Mouse (Mus musculus) retina, embryonic 14.5 days (tissue): Measurements from ENCODE around the gene Etv6.
A peak's percentile ranks its signal among the peaks of the same experiment; 100 is the strongest.

Source experiments
- DNase-seq: peaks from one replicate; pipeline ENCODE4 v3.0.0-alpha.2; 2015; ENCODE audit warnings: low spot score

Etv6 gene

DNA sequence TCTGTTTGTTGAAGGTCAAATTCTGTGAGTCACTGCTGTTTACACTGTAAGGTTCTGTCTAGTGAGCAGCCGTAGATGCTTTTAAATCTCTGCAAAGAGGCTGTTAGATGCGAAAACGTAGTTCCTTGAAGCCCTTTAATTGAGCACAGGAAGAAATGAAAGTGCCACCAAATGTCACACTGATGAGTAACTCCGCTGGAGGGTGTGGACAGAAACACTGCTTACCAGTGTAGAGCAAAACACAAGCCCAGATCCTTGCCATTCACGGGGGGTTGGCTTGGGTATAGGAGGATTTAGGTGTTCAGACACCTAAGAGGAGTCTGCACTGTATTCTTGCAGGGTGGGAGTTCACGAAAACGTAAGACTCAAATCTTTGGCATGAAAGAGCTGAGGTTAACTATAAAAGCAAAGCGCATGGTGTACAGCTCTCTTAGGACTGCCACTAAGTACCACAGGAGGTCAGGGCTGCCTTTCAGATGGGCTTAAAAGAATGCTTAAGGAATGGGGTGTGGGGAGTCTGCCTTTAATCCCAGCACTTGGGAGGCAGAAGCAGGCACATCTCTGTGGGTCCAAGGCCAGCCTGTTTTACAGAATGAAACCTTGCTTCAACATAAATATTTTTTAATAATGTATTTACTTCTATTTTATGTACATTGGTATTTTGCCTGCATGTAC lies 216.7 kb downstream of the Etv6 start:
- no peak for DNase-seq

DNA sequence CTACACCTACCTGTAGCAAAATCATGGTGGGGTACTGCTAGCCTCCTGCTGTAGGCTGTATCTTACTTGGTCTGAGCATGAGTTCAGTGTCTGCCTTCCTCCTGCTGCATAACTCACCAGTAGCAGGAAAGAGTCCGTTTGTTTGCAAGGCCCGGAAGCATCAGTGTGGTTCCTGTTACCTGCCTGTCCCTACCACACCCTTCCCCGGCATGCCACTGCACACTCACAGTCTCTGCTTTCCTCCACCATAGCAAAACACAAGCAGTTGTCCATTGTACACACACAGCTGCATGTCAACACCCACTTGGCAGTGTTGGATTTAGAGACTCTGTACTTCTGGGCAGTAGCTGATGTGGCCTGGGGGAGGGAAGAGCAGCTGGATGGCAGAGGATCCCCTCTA lies 220.9 kb downstream of the Etv6 start:
- no peak for DNase-seq

DNA sequence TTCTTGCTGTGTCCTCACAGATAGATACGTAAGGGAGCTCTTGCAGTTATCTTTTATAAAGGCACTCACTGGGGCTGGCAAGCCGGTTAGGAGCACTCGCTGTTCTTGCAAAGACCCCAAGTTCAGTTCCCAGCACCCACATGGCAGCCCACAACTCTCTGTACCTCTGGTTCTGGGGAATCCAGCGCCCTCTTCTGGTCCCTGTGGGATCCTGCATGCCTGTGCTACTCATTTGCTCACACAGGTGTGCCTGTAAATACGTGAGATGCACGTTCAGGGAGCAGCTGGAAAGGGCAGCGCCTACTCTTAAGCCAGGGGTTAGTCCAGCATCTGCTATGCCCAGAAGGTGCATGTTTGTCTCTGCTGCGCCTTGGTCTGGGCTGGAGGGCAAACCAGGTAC lies 224.4 kb downstream of the Etv6 start:
- DNase-seq, result no peak

DNA sequence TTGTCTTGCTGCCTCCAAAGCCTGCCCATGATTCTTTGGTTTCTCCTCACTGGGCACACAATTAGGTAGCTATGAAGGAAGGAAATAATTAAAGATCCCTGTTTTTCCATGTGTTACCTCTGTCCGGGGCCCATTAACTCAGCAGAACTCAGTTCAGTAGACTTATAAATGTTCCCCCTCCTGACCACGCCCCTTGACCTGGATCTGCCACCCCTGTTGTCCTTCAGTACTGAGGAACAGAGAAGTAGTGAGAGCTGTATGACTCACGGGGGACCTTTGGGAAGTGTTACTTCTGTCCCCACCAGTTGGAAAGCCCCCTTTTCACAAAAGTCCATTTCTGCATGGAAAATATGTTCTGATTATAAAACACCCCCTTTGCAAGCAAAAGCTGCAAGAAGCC lies 226.4 kb downstream of the Etv6 start:
- DNase-seq, result peak; percentile 40

DNA sequence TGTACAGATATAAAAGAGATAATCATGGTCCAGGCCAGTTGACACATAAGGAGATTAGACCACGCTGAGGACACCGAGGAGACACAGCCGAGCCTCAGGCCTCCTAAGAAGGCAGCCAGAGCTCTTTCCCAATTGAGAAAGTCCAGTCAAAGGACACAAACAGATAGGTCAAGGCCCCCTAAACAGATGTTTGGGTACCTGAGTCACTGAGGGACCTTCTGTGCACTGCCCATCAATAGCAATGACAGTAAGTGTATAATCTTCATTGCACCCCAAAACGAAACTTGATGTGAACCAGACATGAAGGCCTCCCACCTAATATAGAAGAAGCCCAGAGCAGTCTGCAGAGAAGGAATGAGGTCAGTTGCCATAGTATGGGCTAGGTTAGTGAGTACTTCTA lies 226.9 kb downstream of the Etv6 start:
- DNase-seq, result no peak

DNA sequence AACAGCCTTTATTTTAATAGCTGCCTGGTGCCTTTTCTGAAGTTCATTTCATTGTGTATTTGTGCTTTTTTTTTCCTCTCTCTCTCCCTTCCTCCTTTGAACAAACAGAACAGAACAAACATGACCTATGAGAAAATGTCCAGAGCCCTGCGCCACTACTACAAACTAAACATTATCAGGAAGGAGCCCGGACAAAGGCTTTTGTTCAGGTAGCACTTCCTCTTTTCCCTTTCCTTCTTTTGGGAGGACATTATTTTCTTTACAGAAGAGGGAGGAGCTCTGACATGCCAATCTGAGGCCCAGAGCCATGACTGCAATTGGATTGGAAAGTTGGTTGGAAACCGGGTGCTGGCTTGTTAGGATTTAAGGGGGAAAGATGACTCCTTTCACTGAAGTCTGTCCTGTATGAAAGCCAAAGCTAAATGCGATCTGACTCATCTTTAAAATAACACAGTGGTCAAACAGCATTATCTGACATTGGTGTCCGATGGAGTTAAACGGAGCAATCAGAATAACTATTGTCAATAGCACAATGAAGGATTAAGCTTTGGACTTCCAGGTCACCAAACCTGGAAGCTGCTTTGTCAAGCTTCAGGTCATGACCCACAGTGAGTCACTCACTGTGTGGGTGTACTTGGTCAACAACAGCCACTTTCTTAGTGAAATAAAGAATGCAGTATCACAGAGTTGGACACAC lies 227.6 kb downstream of the Etv6 start:
- no peak for DNase-seq

DNA sequence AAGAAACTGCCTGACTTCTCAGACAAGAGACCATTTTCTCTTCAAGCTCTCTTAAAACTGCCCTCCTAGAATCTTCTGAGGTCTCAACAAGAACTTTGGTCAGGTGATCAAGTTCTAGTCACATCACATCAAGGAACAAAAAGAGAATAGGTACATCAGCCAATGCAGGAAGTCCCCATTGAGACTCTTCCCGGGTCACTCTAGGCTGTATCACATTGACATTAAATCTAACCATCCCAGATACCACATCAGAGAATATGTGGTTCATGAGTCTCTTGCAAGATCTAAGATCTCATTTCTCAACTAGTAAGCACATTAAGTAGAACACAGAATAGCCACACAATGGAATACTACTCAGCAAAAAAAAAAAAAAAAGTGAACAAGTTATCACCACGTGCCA lies 238.4 kb downstream of the Etv6 start:
- no peak for DNase-seq

DNA sequence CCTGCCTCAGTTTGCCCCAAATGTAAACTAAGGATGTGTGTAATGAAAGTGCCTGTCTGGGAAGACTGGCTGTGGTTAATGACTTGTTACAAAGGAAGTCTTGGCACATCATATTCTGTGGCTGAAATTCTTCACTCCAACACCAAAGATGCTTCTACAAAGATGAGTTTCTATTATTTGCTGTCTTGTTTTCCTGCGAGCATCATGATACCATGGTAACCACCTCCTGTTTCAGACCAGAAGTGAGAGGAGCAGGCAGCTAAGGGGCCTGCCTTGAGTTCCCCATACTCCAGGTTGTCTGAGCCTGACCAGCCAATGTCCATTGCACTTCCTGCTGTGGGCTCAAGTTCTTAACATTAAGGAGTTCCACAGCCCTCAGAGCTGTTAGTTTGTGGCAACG lies 241.5 kb downstream of the Etv6 start:
- no peak for DNase-seq

DNA sequence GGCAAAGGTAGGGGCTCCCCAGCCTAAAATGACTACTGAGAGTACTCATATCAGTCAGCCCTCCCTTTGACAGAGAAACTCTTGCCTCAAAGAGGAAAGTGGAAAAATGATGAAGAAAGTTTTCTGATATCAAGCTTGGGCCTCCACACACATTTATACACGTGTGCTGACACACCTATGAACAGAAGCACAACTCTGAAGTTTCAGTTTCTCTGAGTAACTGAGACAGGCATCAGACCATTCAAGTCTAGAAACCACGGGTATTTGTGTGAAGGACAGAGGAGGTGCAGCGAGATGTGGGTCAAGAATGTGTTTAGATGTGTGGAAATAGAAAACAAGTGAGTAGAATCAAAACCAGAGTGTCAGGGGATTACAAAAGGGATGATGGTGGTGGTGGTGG lies 246.6 kb downstream of the Etv6 start:
- DNase-seq, result no peak

DNA sequence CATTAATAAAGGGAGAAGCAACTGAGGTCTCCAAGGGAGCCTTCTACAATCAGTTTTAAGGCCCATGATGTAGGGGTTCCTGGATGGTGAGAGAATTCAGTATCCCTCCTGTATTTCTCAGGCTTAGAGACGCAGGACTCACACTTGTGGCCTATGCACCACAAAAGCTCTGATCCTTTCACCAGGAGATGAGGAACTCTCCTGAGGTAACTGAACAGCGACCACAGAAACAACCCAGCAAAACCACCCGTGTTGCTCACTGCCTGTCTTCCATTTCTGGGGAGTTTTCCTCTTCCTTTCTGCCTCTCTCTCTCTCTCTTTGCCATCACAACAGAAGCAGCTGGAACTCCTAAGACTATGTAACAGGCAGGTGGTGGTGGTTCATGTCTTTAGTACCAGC lies 256.3 kb downstream of the Etv6 start:
- DNase-seq, result no peak

DNA sequence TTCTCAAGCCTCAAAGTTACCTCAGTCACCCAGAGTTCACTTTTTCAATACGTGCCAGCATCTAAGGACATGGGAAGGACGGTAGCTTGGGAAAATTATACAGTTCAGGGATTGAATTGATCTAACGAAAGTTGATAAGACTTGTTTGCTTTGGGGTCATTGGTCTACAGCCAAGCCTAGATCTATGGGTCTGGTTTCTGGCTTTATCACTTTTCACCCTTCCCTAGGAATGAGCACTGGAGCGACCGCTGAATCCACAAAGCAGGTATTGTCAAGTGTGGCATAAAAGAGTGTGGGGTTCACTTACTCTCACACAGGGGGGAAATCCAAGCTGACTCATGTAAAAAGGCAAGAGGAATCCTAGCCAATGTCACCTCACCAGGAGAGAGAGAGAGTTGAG lies 256.9 kb downstream of the Etv6 start:
- DNase-seq, result no peak

DNA sequence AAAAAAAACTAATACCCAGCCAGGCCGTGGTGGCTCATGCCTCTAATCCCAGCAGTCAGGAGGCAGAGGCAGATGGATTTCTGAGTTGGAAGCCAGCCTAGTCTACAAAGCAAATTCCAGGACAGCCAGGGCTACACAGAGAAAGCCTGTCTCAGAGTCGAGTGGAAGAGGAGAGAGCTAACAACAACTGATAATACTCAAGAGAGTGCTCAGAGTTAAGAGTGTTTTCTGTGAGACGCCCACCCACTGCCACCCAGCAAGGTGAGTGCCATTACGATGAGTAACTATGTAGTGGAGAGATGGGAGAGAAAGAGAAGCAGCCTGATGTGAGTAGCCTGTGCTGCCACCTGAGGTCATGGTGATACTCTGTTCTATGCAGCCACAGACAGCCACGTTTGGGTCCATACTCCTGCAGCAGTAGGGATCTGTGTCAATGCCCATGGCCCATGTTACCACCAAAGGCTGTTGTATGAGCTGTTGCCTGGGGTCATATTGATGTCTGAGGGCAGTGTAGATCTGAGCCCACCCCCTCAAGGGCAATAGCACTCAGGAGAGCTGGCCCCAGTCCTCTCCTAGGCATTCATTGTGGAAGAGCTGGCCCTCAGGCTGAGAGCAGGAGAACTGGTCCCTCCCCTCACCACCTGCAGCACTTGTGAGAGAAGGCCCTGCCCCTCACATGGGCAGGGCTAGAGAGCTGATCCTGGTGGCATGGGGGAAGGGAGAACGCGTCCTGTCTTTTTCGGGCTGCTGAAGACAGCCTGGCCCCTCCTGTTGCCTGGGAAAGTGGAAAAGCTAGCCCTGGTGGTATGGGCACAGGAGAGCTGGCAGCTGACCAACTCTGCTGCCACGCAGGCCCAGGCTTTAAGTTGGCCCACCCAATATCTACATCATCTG lies 258.4 kb downstream of the Etv6 start:
- DNase-seq, result no peak

DNA sequence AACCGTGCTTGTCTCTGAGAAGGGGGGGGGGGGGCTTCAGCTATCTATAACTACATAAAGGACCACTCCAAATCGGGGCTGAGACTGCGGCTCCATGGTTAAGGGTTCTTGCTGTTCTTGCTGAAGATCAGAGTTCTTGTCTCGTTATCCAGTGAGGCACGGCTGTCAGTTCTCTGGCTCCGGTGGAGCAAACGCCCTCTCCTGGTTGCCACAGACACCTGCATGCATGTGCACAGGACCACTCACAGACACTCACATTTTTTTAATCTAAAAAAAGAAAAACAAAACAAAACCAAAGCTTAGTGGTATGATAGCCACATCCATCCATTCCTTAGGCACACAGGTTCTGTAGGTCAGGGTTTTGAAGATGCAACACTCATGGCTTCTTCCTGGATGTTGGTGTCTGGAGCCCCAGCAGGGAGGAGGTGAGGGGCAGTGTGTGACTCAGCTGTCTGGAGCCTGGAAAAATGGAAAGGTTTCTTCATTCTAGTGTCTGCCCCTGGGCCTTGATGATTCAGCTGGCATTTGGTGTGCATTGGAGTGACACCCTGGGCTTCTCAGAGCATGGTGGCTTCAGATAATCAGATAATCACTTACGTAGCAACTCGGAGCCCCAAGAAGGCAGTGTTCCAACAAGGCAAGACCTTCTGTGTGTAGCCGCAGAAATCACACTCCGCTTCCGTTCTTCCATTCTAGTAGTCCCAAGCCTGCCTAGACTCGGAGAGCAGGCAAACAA lies 262.6 kb downstream of the Etv6 start:
- no peak for DNase-seq

DNA sequence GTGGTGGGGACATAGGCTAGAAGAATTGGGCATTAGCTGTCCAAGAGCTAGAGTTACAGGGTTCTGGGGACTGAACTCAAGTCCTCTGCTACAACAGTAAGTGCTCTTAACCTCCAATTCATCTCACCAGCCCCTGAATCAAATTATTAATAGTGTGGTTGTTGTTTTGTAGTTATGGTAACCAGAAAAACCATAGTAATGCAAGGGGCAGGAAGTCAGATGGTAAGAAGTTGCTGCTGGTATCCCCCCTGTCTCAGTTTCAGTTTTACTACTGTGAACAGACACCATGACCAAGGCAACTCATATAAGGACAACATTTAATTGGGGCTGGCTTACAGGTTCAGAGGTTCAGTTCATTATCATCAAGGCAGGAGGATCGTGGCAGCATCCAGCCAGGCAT lies 266.5 kb downstream of the Etv6 start:
- no peak for DNase-seq

DNA sequence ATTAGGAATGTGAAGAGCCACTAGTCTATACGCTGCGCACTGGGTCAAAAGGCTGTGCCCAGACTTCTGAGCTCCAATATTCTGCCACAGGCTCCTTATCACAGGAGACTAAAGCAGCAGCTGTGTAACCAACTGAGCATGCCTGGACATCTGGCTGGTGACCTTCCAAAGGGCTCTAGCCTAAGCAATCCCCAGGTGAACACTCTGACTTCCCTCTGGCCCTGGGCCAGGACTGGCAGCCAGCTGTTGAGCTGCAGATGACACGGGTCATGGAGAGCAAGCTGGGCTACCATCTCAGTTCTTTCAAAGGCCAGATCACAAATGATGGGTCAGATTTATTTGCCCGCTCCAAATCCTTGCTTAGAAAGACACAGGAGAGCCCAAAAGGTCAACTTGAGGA lies 275.8 kb downstream of the Etv6 start:
- no peak for DNase-seq

DNA sequence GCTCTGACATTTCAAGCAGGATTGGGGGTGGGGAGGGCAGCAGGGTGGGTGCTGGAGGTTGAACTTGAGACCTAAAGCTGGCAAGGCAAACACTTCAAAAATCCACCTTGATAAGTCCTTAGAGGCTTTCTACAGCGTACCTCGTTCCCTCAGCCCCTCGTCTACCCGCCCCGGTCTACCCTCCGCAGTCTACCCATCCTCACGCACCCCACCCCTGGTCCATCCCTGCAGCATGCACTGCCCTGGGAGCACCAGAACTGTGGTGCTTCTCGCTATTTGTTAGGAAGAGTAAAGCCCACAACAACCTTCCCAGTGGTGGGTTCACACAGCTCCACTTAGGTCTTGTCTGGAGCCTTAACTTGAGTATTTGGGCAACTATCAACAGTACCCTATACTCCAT lies 277.1 kb downstream of the Etv6 start:
- no peak for DNase-seq

DNA sequence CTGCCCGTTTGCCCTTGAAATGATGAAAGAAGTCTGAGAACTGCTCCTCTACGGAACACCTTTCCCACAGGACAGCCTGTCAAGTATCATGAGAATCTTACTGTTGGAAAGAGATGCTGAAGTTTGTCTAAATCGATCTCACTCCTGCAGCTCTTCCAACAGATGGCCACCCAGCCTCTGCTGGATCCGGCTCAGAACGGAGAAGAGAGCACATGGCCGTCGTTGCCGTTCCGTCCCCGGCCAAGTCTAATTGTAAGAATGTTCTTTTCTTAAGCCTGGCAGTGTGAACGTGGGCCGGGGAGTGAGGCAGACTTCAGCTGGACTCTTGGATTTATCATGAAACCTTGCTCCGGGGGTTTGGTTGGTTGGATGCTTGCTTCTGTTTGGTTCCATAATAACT lies 281.9 kb downstream of the Etv6 start:
- no peak for DNase-seq
